Mouse (Mus musculus): ENCODE data around the gene Magoh.

The Magoh gene

GRCm38 (mm10) chr4:107889385-107889730 is 9.8 kb downstream of the Magoh start:
- no peak for DNase-seq (ENCODE audit: low read depth in 1 of 2, low spot score in 2 of 2)

DNA sequence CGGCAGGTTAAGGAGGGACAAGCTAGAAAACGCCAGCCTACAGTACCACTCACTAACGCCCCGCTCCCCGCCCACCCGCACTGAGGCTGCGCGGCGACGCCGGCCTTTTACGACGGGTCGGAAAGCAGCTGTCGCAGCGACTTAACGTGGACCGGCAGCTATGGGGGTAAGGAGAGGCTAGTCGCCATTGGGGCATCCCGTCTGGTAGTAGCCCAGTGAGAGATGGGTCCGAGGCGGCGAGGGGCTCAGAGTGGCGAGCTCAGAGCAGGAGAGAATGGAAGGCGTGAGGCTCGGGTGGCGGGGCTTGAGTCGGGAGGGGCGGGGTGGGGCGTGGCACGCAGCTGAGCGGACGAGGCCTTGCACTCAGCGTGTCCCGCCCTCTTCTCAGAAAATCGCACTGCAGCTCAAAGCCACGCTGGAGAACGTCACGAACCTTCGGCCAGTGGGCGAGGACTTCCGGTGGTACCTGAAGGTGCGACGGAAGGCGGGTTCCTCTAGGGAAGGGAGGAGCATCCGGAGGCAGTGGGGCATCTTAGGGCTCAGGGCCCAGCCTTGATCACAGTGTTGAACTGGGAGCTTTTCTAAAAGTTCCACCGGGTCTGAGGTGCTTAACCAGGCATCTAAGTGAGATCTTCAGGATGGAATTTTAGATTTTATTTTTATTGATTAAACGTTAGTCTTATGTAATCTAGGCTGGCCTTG is 10.3 kb downstream of the Magoh start, which contains the start of gene 0610037L13Rik:
Gene 0610037L13Rik, plus strand, starts transcription at position 83 of the 702 bp plus-strand sequence.
- peak; percentile 61 to 78 for DNase-seq (ENCODE audit: low read depth in 1 of 2, low spot score in 2 of 2)

DNA sequence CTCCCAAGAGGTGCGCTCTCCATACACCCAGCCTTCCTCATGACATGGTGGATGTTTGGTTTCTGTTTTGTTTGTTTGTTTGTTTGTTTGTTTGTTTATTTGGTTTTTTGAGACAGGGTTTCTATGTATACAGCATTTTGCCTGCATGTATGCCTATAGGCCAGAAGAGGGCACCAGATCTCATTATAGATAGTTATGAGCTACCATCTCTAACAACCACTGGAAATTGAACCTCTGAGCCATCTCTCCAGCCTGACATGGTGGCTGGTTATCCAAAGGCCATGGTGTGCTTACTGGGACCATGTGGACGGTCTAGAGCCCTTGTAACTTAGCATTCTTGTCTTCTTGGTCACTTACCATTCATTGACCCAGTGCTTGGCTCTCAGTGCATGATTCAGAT is 13.1 kb downstream of the Magoh start:
- no peak for DNase-seq (ENCODE audit: low read depth in 1 of 2, low spot score in 2 of 2)

GRCm38 (mm10) chr4:107899211-107899927 is 19.8 kb downstream of the Magoh start:
- DNase-seq (ENCODE audit: low read depth in 1 of 2, low spot score in 2 of 2), result no peak

DNA sequence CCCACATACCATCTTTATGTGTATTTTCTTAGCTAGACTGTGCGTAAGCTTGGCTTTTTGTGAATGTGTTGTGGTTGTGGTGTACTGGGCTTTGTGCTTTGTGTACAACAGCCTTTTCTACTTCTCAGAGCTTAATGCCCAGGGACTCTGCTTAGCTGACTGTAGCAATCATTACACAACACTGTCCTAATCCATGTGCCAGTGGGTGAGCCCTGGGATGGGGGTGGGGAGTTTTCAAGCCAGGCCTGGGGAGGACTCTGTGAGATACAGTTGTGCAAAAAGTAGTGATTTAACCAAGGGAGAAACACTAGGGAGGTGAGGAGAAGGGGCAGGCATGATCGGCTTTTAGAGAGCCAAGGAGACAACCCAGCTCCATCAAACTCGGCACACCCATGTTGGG is 20.7 kb downstream of the Magoh start:
- DNase-seq (ENCODE audit: low read depth in 1 of 2, low spot score in 2 of 2), result no peak

GRCm38 (mm10) chr4:107904252-107904651 is 24.7 kb downstream of the Magoh start:
- DNase-seq (ENCODE audit: low read depth in 1 of 2, low spot score in 2 of 2), result no peak

GRCm38 (mm10) chr4:107906561-107906960 is 27.0 kb downstream of the Magoh start:
- DNase-seq (ENCODE audit: low read depth in 1 of 2, low spot score in 2 of 2), result no peak

- DNase-seq (ENCODE audit: low read depth in 1 of 2, low spot score in 2 of 2), result no peak
Observed at GRCm38 (mm10) chr4:107910020-107910419, 30.5 kb downstream of the Magoh start.

GRCm38 (mm10) chr4:107920336-107920735 is 40.8 kb downstream of the Magoh start:
- no peak for DNase-seq (ENCODE audit: low read depth in 1 of 2, low spot score in 2 of 2)

GRCm38 (mm10) chr4:107921152-107921695 is 41.7 kb downstream of the Magoh start:
- DNase-seq (ENCODE audit: low read depth in 1 of 2, low spot score in 2 of 2), result no peak

DNA sequence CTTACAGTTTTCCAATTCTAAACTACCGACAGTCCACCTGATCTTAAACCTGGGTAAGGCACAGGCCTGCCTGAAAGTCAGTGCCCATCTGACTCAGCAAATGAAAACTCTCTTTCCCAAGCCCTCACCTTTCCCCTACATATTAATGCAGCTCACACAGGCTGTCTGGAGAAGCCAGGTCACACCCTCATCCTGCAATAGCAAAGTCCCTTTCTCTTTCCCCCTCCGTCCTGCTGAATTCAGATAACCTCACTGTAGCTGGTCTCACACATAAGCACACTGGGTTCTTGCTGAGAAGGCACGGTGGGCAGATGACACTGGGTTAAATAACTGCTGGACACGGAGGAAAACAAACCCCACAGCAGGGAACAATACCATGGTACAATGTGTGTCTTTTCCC is 42.4 kb downstream of the Magoh start:
- DNase-seq (ENCODE audit: low read depth in 1 of 2, low spot score in 2 of 2), result no peak

- peak; percentile 88 to 92 for DNase-seq (ENCODE audit: low read depth in 1 of 2, low spot score in 2 of 2)
Observed at GRCm38 (mm10) chr4:107923145-107923802, 43.7 kb downstream of the Magoh start, which contains the start of gene Cpt2. Gene Cpt2 (minus strand): TSS chr4:107923610.

GRCm38 (mm10) chr4:107923803-107924194 is 44.2 kb downstream of the Magoh start:
- DNase-seq (ENCODE audit: low read depth in 1 of 2, low spot score in 2 of 2), result no peak

GRCm38 (mm10) chr4:107928269-107928668 is 48.7 kb downstream of the Magoh start:
- no peak for DNase-seq (ENCODE audit: low read depth in 1 of 2, low spot score in 2 of 2)

DNA sequence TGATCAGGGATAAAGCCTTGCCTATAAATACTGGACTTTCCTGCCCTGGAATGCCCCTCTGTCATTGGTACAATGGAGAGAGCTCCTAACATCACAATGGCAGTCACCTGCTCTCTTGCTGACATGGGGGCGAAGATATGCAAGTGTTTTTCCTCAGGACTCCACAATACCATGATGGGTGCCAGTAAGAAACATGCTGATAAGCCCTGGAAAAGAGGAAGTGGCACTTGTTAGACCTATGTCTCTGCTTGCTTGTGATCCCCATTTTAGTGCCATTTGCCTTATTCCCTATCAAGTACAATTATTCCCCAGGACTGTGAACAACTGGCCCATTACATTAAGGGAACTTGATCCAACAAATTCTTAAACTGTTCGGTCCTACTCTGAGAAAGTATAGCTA is 49.2 kb downstream of the Magoh start:
- no peak for DNase-seq (ENCODE audit: low read depth in 1 of 2, low spot score in 2 of 2)

DNA sequence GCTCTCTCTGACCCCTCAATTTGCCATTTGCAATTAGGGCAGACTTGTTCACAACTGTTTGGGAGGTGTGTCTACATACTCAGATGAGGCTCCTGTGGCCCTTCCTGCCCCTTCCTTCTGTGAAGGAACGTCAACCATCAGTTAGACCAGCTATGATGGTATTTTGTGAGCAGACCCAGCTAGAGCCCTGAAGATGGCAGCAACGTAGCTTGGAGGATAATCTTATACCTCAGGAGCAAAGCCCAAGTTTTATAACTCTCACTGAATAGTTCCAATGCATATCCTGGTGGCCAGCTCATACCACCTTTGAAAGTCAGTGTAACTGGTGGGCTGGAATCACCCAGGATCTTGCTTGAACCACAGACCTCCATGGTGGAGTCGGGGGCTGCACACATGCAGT is 51.9 kb downstream of the Magoh start:
- no peak for DNase-seq (ENCODE audit: low read depth in 1 of 2, low spot score in 2 of 2)

GRCm38 (mm10) chr4:107933239-107933638 is 53.7 kb downstream of the Magoh start:
- no peak for DNase-seq (ENCODE audit: low read depth in 1 of 2, low spot score in 2 of 2)

GRCm38 (mm10) chr4:107935254-107935653 is 55.7 kb downstream of the Magoh start:
- DNase-seq (ENCODE audit: low read depth in 1 of 2, low spot score in 2 of 2), result peak; percentile 11 to 34

Measured in monocyte, adult 2 months (primary cell).